21 mouse cellular contexts compared by ENCODE assay signal in the genomic region with DNA sequence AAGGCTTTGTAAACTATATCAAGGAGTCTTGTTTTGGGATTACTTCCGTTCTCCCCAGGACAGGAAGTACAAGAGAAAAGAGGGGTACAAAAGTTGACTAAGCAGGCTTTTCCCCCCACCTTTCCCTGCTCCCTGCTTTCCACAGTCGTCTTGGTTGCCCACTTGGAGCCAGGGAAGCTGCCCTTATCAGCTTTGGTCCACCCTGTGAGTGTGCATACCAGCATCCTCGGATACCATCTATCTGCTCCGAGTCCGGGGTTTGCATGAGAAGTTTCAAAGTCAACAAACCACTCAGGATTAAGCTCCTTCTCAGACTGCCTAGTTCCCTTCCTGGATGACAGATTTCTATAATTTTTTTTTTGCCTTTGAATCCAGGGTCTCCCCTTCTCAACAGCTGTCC. TPM values are rescaled to one million over a fixed set of nuclear protein-coding genes. Genes with fewer than 3 reads are reported as not detected.
A peak's percentile ranks its signal among the peaks of the same experiment; 100 is the strongest.
DNase-seq lines count a peak whose midpoint lies in the region; ATAC-seq and TF ChIP-seq lines count a peak whose summit lies in the region.
"Had no signal": no experiment of that assay in that cellular context is flagged by ENCODE, and none has a peak within 500 bp of the region (broad histone marks: within the 10 kb centered on the region; RNA-seq: fewer than 3 reads in every experiment).

No protein-coding gene starts in this region.

- H3K9ac ChIP-seq in heart, embryonic 15.5 days, result no peak overlapping the region
- peak overlapping the region; percentile 63; the same call in 1 of the 2 replicates for H3K9ac ChIP-seq in lung, postnatal 0 days (replicated peaks; ENCODE audit: low read depth)
- H3K9ac ChIP-seq in limb, embryonic 14.5 days (ENCODE audit: low read depth, low read length, severe bottlenecking), result peak overlapping the region; percentile 87
- no peak overlapping the region for H3K9ac ChIP-seq in forebrain, embryonic 16.5 days (replicated peaks; ENCODE audit: low read depth, low read length)
- H3K9ac ChIP-seq: forebrain, embryonic 15.5 days; neural tube, embryonic 13.5 days had no signal

- TF ChIP-seq POLR2A in limb, embryonic 14.5 days (IDR thresholded peaks at IDR 0.05; ENCODE audit: borderline replicate concordance, extremely low read depth, insufficient read depth, insufficient read length), result no peak

- peaks cover 89% of the 10 kb centered on the region for H3K27me3 ChIP-seq in heart, embryonic 15.5 days
- H3K27me3 ChIP-seq in lung, postnatal 0 days (replicated peaks; ENCODE audit: insufficient read depth, low read length), result peaks cover 48% of the 10 kb centered on the region
- H3K27me3 ChIP-seq in limb, embryonic 10.5 days (ENCODE audit: low read depth, poor library complexity, severe bottlenecking), result peaks cover 99% of the 10 kb centered on the region
- peaks cover 83% of the 10 kb centered on the region for H3K27me3 ChIP-seq in limb, embryonic 14.5 days (ENCODE audit: control insufficient read depth, insufficient read depth, low read length)
- H3K27me3 ChIP-seq in forebrain, embryonic 16.5 days (replicated peaks; ENCODE audit: control insufficient read depth, insufficient read depth, low read length), result peaks cover 93% of the 10 kb centered on the region

- WGBS in heart, embryonic 15.5 days, result 5% methylated on average over 5 of the region's 5 CpGs
- WGBS in lung, postnatal 0 days, result 5% methylated on average over 5 of the region's 5 CpGs
- under 1% methylated on average over 5 of the region's 5 CpGs for WGBS in limb, embryonic 10.5 days
- 5% methylated on average over 5 of the region's 5 CpGs for WGBS in limb, embryonic 14.5 days
- 2% methylated on average over 5 of the region's 5 CpGs for WGBS in forebrain, embryonic 16.5 days

- TF ChIP-seq CTCF in lung, postnatal 0 days (IDR thresholded peaks at IDR 0.05), result no peak

- peak overlapping the region; percentile 72 for H3K4me2 ChIP-seq in heart, embryonic 15.5 days
- peak overlapping the region; percentile 55 for H3K4me2 ChIP-seq in lung, postnatal 0 days (replicated peaks; ENCODE audit: low read depth, low read length)
- H3K4me2 ChIP-seq in limb, embryonic 14.5 days (replicated peaks; ENCODE audit: low read depth, low read length, severe bottlenecking), result peak overlapping the region; percentile 50
- no peak overlapping the region for H3K4me2 ChIP-seq in forebrain, embryonic 16.5 days (ENCODE audit: low read length)
- H3K4me2 ChIP-seq: forebrain, embryonic 15.5 days; neural tube, embryonic 13.5 days had no signal

- no peak for ATAC-seq in heart, embryonic 15.5 days (replicated peaks; ENCODE audit: insufficient number of reproducible peaks, insufficient read depth, low FRiP score, low read depth)
- ATAC-seq in lung, postnatal 0 days, result no peak
- ATAC-seq in limb, embryonic 14.5 days (ENCODE audit: low FRiP score, low read depth), result no peak
- no peak for ATAC-seq in forebrain, embryonic 16.5 days
- ATAC-seq: forebrain, embryonic 15.5 days had no signal

- H3K4me3 ChIP-seq in heart, embryonic 15.5 days, result 0 out of 2 replicates have a peak overlapping the region, but pooled peaks have one; percentile 4
- peak overlapping the region; percentile 44; the same call in 1 of the 2 replicates for H3K4me3 ChIP-seq in lung, postnatal 0 days (ENCODE audit: low read depth, low read length)
- peak overlapping the region; percentile 69 for H3K4me3 ChIP-seq in limb, embryonic 10.5 days
- peak overlapping the region; percentile 39 for H3K4me3 ChIP-seq in limb, embryonic 14.5 days (replicated peaks; ENCODE audit: low read length)
- no peak overlapping the region for H3K4me3 ChIP-seq in forebrain, embryonic 16.5 days (replicated peaks; ENCODE audit: low read length)
- H3K4me3 ChIP-seq: forebrain, embryonic 15.5 days; neural tube, embryonic 13.5 days had no signal

- no peaks in the 10 kb centered on the region for H3K36me3 ChIP-seq in heart, embryonic 15.5 days
- no peaks in the 10 kb centered on the region for H3K36me3 ChIP-seq in lung, postnatal 0 days (ENCODE audit: insufficient read depth, low read length)
- peaks cover 15% of the 10 kb centered on the region for H3K36me3 ChIP-seq in limb, embryonic 10.5 days
- H3K36me3 ChIP-seq in limb, embryonic 14.5 days (ENCODE audit: control insufficient read depth, insufficient read depth, low read length), result no peaks in the 10 kb centered on the region
- no peaks in the 10 kb centered on the region for H3K36me3 ChIP-seq in forebrain, embryonic 16.5 days (ENCODE audit: control insufficient read depth, insufficient read depth)
- H3K36me3 ChIP-seq: forebrain, embryonic 15.5 days; neural tube, embryonic 13.5 days had no signal

- H3K4me1 ChIP-seq in heart, embryonic 15.5 days (replicated peaks), result peaks cover 18% of the 10 kb centered on the region; the same call in 1 of the 2 replicates
- H3K4me1 ChIP-seq in lung, postnatal 0 days (ENCODE audit: insufficient read depth, low read depth, low read length), result no peaks in the 10 kb centered on the region
- H3K4me1 ChIP-seq in limb, embryonic 10.5 days, result peaks cover 50% of the 10 kb centered on the region
- H3K4me1 ChIP-seq in limb, embryonic 14.5 days (ENCODE audit: control insufficient read depth, insufficient read depth, low read length), result peaks cover 7% of the 10 kb centered on the region; the same call in 1 of the 2 replicates
- 0 out of 2 replicates have a peak, but pooled peaks cover 3% of the 10 kb centered on the region for H3K4me1 ChIP-seq in forebrain, embryonic 16.5 days (replicated peaks; ENCODE audit: control insufficient read depth, insufficient read depth, low read length)
- H3K4me1 ChIP-seq: neural tube, embryonic 13.5 days had no signal

- no peaks in the 10 kb centered on the region for H3K9me3 ChIP-seq in heart, embryonic 15.5 days (replicated peaks)
- no peaks in the 10 kb centered on the region for H3K9me3 ChIP-seq in lung, postnatal 0 days (ENCODE audit: low read length)
- H3K9me3 ChIP-seq in limb, embryonic 10.5 days (replicated peaks), result no peaks in the 10 kb centered on the region
- no peaks in the 10 kb centered on the region for H3K9me3 ChIP-seq in limb, embryonic 14.5 days (ENCODE audit: control insufficient read depth, low read length)
- peaks cover 5% of the 10 kb centered on the region; the same call in 1 of the 2 replicates for H3K9me3 ChIP-seq in forebrain, embryonic 16.5 days (ENCODE audit: control insufficient read depth, low read length)
- H3K9me3 ChIP-seq: forebrain, embryonic 15.5 days had no signal

- no peak for TF ChIP-seq EP300 in lung, postnatal 0 days (IDR thresholded peaks at IDR 0.05)

- no peak for DNase-seq in heart, postnatal 4 days
- no peak for DNase-seq in lung, postnatal 0 days (ENCODE audit: low spot score)
- DNase-seq in lung, postnatal 10 days, result no peak
- no peak for DNase-seq in limb, embryonic 10.5 days (ENCODE audit: low spot score)
- no peak for DNase-seq in limb, embryonic 14.5 days (ENCODE audit: low spot score)
- DNase-seq: cerebellum, adult 9-10 months; kidney, adult 18-20 months; kidney, postnatal 14 days; left cerebral cortex, postnatal 4 days; right cerebral cortex, postnatal 25 days had no signal

- H3K27ac ChIP-seq in heart, embryonic 15.5 days, result no peak overlapping the region; the same call in 1 of the 2 replicates
- H3K27ac ChIP-seq in lung, postnatal 0 days (ENCODE audit: low read length), result peak overlapping the region; percentile 88
- peak overlapping the region; percentile 98 for H3K27ac ChIP-seq in limb, embryonic 10.5 days
- H3K27ac ChIP-seq in limb, embryonic 14.5 days (replicated peaks; ENCODE audit: low read depth, low read length), result peak overlapping the region; percentile 92
- no peak overlapping the region for H3K27ac ChIP-seq in forebrain, embryonic 16.5 days (ENCODE audit: low read length)
- H3K27ac ChIP-seq: forebrain, embryonic 15.5 days; neural tube, embryonic 13.5 days; stomach, postnatal 0 days had no signal

RNA-seq across cellular contexts. Expression of a gene that starts 26.8 kb away (rescaled TPM):
- polyA plus RNA-seq in heart, embryonic 15.5 days (2015; fragmentation: Nextera tagmentation; extraction: Ambion mirVana), result 30.1 and 33.8 TPM in 2 replicates
- total RNA-seq in heart, postnatal 4 days (2021), result 10 to 100 TPM; 36.3 to 36.6 TPM
- 25.3 and 26.7 TPM in 2 replicates for polyA plus RNA-seq in lung, postnatal 0 days (2015; fragmentation: Nextera tagmentation; extraction: Ambion mirVana)
- 35.6 and 39.1 TPM in 2 replicates for polyA plus RNA-seq in limb, embryonic 10.5 days (2016; fragmentation: Nextera tagmentation; extraction: Ambion mirVana)
- 36.9 and 39.3 TPM in 2 replicates for polyA plus RNA-seq in limb, embryonic 14.5 days (2012; rRNA removed)
- 22.4 and 29.3 TPM in 2 replicates for polyA plus RNA-seq in limb, embryonic 14.5 days (2014; fragmentation: Nextera tagmentation; extraction: Ambion mirVana)
- 0.12 TPM in 1 of 2 replicates, not detected in the other for polyA plus RNA-seq in forebrain, embryonic 16.5 days (2015; fragmentation: Nextera tagmentation; extraction: Ambion mirVana)
- total RNA-seq: ES-E14; layer of hippocampus, adult 8-10 months; left cerebral cortex, adult 18-20 months; left cerebral cortex, postnatal 4 days; megakaryocyte, adult 5-6 weeks had no signal
- polyA plus RNA-seq: cortical plate, adult 2 months; forebrain, embryonic 15.5 days; liver, embryonic 16.5 days had no signal

Comparison
In these comparisons a context has a peak if more than half of its experiments do, and no peak if none do; other contexts are left out.
1. H3K27ac ChIP-seq: peak in lung, postnatal 0 days (single experiment), limb, embryonic 10.5 days (single experiment) and limb, embryonic 14.5 days (single experiment); none in heart, embryonic 15.5 days (single experiment) and forebrain, embryonic 16.5 days (single experiment).
2. H3K9ac ChIP-seq: peak in lung, postnatal 0 days (single experiment) and limb, embryonic 14.5 days (single experiment); none in heart, embryonic 15.5 days (single experiment) and forebrain, embryonic 16.5 days (single experiment).
3. RNA of a gene that starts 26.8 kb away (polyA plus RNA-seq): 22.4 to 39.3 TPM in limb, embryonic 14.5 days, 35.6 to 39.1 TPM in limb, embryonic 10.5 days, 30.1 to 33.8 TPM in heart, embryonic 15.5 days and 25.3 to 26.7 TPM in lung, postnatal 0 days; 0.12 TPM in forebrain, embryonic 16.5 days; every median in the first group is over 10 times any median in the second.